Mouse (Mus musculus) G1E-ER4 (cell line): Measurements from ENCODE around the gene Them7. TPM values are rescaled to one million over a fixed set of nuclear protein-coding genes. Genes with fewer than 3 reads are reported as not detected.

Source experiments
- GATA1 ChIP-seq: IDR thresholded peaks from one replicate; pipeline ENCODE4 v1.8.0; 2012; ENCODE audit warnings: low read length, inconsistent platforms
- polyA plus RNA-seq: library from polyadenylated mRNA; stranded (reverse); fragments of >175 nt; gene quantifications from 2 replicates; pipeline ENCODE4 v1.2.3, GENCODE M21; 2012

Gene Them7
- polyA plus RNA-seq, 1 experiment: not detected

- no peak for TF ChIP-seq GATA1
These were observed 156.7 kb downstream of the Them7 start for GRCm38 (mm10) chr2:105380757-105381319.

DNA sequence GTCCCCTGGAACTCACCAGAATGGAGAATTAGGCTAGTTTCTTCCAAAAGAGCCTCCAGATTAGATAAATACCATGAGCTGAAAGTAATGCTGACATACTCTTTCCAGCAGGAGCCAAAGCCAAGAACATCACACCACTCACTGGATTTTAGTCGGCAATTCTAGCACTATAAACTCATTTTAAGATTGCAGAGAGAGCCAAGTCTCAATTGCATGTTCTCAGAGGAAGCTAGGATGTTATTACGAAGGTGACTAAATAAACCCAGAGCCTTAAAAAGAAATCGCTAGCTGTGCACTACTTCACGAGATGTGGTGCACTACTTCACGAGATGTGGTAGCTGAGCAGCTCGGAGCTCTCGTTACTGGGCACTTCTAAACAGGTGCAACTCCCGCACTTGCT lies 158.9 kb downstream of the Them7 start:
- TF ChIP-seq GATA1: no peak

- TF ChIP-seq GATA1: no peak
These were observed 160.9 kb downstream of the Them7 start for GRCm38 (mm10) chr2:105384998-105385397.

DNA sequence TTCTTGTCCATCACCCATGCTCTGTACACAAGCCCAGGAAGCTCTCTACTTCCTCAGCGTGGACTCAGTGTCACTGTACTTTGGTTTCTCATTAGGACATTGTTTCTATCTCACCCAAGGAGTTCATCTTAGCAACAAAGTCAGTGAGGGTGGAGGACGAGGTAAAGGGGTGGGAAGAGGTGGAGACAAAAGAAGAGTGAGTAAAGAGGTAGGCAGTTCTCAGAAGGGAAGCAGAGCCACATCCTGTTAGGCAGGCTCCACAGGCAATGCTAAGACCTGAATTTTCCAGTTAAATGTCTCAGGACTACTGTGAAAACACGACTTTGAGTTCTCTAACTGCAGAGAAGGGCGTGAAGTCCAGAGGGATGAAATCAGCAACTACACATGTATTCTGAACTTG lies 162.3 kb downstream of the Them7 start:
- TF ChIP-seq GATA1: no peak

GRCm38 (mm10) chr2:105389007-105389890 lies 165.1 kb downstream of the Them7 start:
- TF ChIP-seq GATA1: no peak

- no peak for TF ChIP-seq GATA1
These were observed 166.7 kb downstream of the Them7 start for GRCm38 (mm10) chr2:105390653-105391413.

GRCm38 (mm10) chr2:105391414-105391784 lies 167.3 kb downstream of the Them7 start:
- no peak for TF ChIP-seq GATA1

DNA sequence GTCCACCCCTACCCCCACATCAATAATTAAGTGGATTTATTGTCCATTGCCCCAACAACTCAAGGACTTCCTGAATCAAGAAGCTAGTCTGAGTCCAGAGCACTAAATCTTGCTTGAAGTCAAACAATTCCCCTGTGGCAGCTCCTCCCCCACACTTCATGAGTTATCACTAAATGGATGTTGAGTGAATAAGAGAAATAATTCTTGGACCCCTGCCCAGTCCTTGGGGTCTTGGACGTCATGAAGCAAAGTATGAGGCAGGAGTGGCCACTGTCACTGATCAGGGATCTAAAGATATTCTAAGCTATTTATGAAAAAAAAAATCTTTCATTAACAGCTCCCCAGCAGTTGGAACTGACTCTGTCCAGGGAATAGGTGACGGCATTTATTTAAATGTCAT lies 168.4 kb downstream of the Them7 start:
- TF ChIP-seq GATA1: no peak

GRCm38 (mm10) chr2:105394375-105394774 lies 170.3 kb downstream of the Them7 start:
- no peak for TF ChIP-seq GATA1

DNA sequence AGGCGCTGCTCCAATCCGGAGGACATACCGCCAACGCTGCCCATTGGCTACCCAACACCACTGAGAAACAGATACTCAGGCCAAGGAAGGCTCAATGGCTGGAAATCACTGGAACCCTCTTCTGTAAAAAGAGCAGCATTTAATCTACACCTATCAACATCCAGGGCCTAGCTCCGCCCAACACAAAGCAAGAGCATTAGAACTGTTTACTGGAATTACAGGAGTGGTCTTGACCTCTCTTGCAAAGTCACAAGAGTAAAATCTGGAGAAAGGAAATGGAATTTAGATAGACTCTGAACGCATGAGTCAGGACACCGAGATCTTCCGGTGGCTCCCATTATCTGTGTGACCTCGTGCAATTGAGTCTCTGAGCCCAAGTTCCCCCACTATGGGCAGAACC lies 171.9 kb downstream of the Them7 start:
- no peak for TF ChIP-seq GATA1

GRCm38 (mm10) chr2:105397446-105398211 lies 173.5 kb downstream of the Them7 start:
- no peak for TF ChIP-seq GATA1

- no peak for TF ChIP-seq GATA1
These were observed 174.5 kb downstream of the Them7 start for GRCm38 (mm10) chr2:105398636-105399084.

GRCm38 (mm10) chr2:105399085-105399891 lies 175.2 kb downstream of the Them7 start, which contains the start of gene Rcn1:
TSS of gene Rcn1 (minus strand) at chr2:105399319.
- TF ChIP-seq GATA1: no peak

GRCm38 (mm10) chr2:105400558-105400957 lies 176.4 kb downstream of the Them7 start:
- TF ChIP-seq GATA1: no peak

DNA sequence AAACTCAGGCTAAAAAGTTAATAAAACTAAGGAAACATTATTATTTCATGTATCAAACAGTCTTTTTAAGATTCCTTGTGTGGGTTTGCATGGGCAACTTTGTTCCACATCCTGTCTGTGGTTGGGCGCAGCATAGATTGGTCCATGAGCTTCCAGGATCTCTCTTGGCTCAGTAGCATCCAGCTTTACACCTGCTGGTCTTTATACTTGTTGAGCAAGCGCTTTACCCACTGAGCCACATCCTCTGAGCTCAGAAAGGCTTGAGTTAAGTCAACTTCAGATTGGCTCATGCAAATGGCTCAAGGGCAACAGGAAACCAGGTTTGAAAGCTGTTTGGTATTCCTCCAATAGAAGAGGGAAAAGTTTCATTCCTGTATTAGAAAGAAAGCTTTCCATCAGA lies 178.1 kb downstream of the Them7 start:
- TF ChIP-seq GATA1: no peak

DNA sequence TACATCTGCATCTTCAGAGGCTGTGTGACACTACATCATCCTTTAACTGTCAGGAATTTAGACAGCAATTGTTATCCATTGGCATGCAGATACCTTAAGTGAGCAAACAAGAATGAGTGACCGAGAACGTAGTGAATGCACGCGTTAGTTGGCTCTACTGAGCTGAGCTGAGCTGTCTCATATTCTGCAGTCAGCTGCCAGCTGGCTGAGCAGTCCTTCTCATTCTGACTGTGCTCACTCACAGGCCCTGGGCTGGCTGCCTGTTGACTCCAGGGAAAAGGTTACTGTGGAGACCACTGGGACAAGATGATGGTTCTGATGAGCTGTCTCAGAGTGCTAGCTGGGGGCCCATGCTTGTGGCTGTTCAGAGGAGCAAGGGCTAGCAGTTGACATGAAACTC lies 184.4 kb downstream of the Them7 start:
- no peak for TF ChIP-seq GATA1
